Mouse (Mus musculus) gastrocnemius, postnatal 10 days (tissue): Measurements from ENCODE around the gene Prl3d3. TPM values are rescaled to one million over a fixed set of nuclear protein-coding genes. Genes with fewer than 3 reads are reported as not detected.
"Not testable (repeated sequence)": the region's sequence is repeated elsewhere in the genome, so short reads cannot be mapped to it uniquely, and the experiment has no call there.

Experiments
- DNase-seq: peaks from one replicate; pipeline ENCODE4 v3.0.0; 2021; ENCODE audit warnings: mixed read lengths
- long read RNA-seq, 2 experiments: library from polyadenylated mRNA; stranded (forward); transcript quantifications; one replicate each; pipeline ENCODE4 v2.0.0; 2021
- total RNA-seq, 2 experiments: library from RNA; stranded (reverse); gene quantifications; 2 replicates each; pipeline ENCODE4 v1.2.3; 2021

The Prl3d3 gene
- not detected for total RNA-seq
- long read RNA-seq, experiment 1 = 0 reads
- long read RNA-seq, experiment 2 = 0 reads

DNA sequence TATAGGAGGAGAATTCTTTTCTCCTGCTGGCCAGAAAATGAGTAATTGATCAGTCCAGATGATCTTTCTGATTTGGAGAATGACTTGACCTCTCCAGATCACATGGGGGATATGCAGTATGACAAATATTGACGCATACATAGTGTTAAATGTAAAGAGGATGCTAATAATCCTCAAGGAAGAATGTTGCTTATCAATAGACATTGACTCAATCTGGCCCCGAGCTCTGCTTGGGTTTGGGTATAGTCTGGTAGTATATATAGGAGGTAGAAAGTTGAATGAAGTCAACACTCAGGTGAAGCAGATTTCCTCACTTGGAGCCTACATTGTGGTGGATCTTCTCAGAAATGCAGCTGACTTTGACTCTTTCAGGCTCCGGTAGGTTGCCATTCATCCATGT, at the start of gene Prl3d3:
TSS of gene Prl3d3 (plus strand) at position 301 of the 400 bp plus-strand sequence.
- not testable (repeated sequence) for DNase-seq

DNA sequence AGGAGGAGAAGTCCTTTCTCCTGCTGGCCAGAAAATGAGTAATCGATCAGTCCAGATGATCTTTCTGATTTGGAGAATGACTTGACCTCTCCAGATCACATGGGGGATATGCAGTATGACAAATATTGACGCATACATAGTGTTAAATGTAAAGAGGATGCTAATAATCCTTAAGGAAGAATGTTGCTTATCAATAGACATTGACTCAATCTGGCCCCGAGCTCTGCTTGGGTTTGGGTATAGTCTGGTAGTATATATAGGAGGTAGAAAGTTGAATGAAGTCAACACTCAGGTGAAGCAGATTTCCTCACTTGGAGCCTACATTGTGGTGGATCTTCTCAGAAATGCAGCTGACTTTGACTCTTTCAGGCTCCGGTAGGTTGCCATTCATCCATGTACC, 35.2 kb upstream of the Prl3d3 start, which contains the start of gene Prl3d2:
TSS of gene Prl3d2 (plus strand) at position 301 of the 400 bp plus-strand sequence.
- not testable (repeated sequence) for DNase-seq

DNA sequence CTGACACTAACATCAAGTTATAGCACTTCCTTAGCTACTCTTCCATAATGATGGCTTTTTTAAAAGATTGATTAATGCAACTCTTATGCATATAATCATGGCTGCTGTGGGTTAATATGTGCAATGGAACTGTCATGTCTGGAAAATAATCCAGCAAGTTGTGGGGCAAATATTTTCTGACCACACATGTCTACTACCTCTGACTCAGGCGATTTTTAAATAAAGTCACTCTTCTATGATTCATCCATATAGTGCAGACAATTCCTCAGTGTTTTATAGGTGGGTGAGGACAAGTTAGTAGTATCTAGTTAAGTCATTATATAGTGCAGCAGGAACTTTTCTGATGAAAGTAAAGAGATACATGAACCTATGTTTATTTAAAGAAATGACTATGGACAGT, 8.3 kb upstream of the Prl3d3 start:
- no peak for DNase-seq

DNA sequence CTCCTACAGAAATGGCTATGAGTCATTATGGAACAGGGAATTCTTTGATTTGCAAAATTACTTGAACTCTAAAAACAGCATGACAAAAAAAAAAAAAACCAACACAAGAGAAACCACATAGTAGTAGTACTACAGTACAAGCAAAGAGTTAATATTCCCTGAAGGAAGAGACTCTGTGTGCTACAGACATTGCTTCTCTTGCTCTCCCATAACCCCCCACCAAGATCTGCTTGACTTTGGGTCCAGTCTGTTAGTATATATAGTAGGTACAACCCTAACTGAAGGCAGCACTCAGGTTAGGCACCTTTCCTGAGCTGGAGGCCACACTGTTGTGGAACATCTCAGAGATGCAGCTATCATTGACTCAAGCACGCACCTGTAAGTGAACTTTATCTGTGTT, 39.8 kb downstream of the Prl3d3 start, which contains the start of gene Prl3c1:
TSS of gene Prl3c1 (plus strand) at position 301 of the 400 bp plus-strand sequence.
- no peak for DNase-seq

Other genes starting within 250 kb of the Prl3d3 start
- gene Prl, start 99.2 kb upstream of the Prl3d3 start, total RNA-seq = not detected
- gene Prl3d1, start 62.6 kb upstream of the Prl3d3 start, total RNA-seq = not detected
- gene Prl3d2, start 35.1 kb upstream of the Prl3d3 start, total RNA-seq = not detected
- not detected for gene Prl3c1, start 39.9 kb downstream of the Prl3d3 start, total RNA-seq
- gene Prl3b1, start 85.1 kb downstream of the Prl3d3 start, total RNA-seq = not detected
- not detected for gene Prl3a1, start 102.6 kb downstream of the Prl3d3 start, total RNA-seq
- gene Prl6a1, start 155.8 kb downstream of the Prl3d3 start, total RNA-seq = not detected
- not detected for gene Prl8a2, start 188.9 kb downstream of the Prl3d3 start, total RNA-seq
- gene Prl2b1, start 234.1 kb downstream of the Prl3d3 start, total RNA-seq = not detected